In genomic region chr2:152678302-152678701, GRCm38 (mm10) we compare ENCODE assay signal across 8 mouse cellular contexts. TPM values are rescaled to one million over a fixed set of nuclear protein-coding genes. Genes with fewer than 3 reads are reported as not detected.
DNase-seq lines count a peak whose midpoint lies in the region; ATAC-seq and TF ChIP-seq lines count a peak whose summit lies in the region.

No protein-coding gene starts in this region.

- no peak for ATAC-seq in limb, embryonic 14.5 days (ENCODE audit: low FRiP score, low read depth)

- intact Hi-C loops in left cerebral cortex, postnatal 25 days (cut with DNase I), result loop anchor here (2.0 kb wide), 1 partner anchor 64 kb away; no protein-coding TSS in a partner anchor
- intact Hi-C loops in left cerebral cortex, postnatal 36 days (cut with DNase I), result loop anchor here (5.0 to 10.0 kb wide), 2 partner anchors 61 to 284 kb away; partner anchors contain the start of gene Sox12

- no peak overlapping the region for H3K4me2 ChIP-seq in limb, embryonic 14.5 days (replicated peaks; ENCODE audit: low read depth, low read length, severe bottlenecking)

- no peak overlapping the region for H3K4me3 ChIP-seq in embryonic facial prominence, embryonic 10.5 days
- H3K4me3 ChIP-seq in limb, embryonic 14.5 days (replicated peaks; ENCODE audit: low read length), result no peak overlapping the region

- 71% methylated on average over 3 of the region's 3 CpGs for WGBS in embryonic facial prominence, embryonic 10.5 days
- 64% methylated on average over 3 of the region's 3 CpGs for WGBS in limb, embryonic 14.5 days

- H3K36me3 ChIP-seq in embryonic facial prominence, embryonic 10.5 days (replicated peaks), result peaks cover 98% of the 10 kb centered on the region
- H3K36me3 ChIP-seq in limb, embryonic 14.5 days (ENCODE audit: control insufficient read depth, insufficient read depth, low read length), result peaks cover 91% of the 10 kb centered on the region
- peaks cover 4% of the 10 kb centered on the region for H3K36me3 ChIP-seq in splenic B cell, adult 2 months (ENCODE audit: control insufficient read depth, insufficient read depth, low read length, poor library complexity, severe bottlenecking)

- no peak for TF ChIP-seq POLR2A in limb, embryonic 14.5 days (IDR thresholded peaks at IDR 0.05; ENCODE audit: borderline replicate concordance, extremely low read depth, insufficient read depth, insufficient read length)

- no peak overlapping the region for H3K9ac ChIP-seq in limb, embryonic 14.5 days (ENCODE audit: low read depth, low read length, severe bottlenecking)

- DNase-seq in left cerebral cortex, postnatal 25 days (ENCODE audit: low spot score in 2 of 2), result peak; percentile 47 to 69
- no peak for DNase-seq in left cerebral cortex, postnatal 36 days (ENCODE audit: low spot score in 2 of 2)
- peak; percentile 81 for DNase-seq in NIH3T3 (ENCODE audit: low read depth)
- peak; percentile 30 for DNase-seq in embryonic facial prominence, embryonic 10.5 days (ENCODE audit: low spot score)
- peak; percentile 80 for DNase-seq in limb, embryonic 14.5 days (ENCODE audit: low spot score)
- peak; percentile 58 for DNase-seq in splenic B cell, adult 2 months (ENCODE audit: low read depth, low spot score)
- DNase-seq in gastrocnemius, postnatal 4 days (ENCODE audit: low spot score in 2 of 2), result no peak
- DNase-seq in layer of hippocampus, adult 9-11 months, result no peak

- H3K27me3 ChIP-seq in embryonic facial prominence, embryonic 10.5 days (replicated peaks; ENCODE audit: low read depth, poor library complexity, severe bottlenecking), result no peaks in the 10 kb centered on the region
- H3K27me3 ChIP-seq in limb, embryonic 14.5 days (ENCODE audit: control insufficient read depth, insufficient read depth, low read length), result no peaks in the 10 kb centered on the region
- H3K27me3 ChIP-seq in splenic B cell, adult 2 months (ENCODE audit: control insufficient read depth, insufficient read depth, low read length, poor library complexity, severe bottlenecking), result no peaks in the 10 kb centered on the region

- no peaks in the 10 kb centered on the region for H3K9me3 ChIP-seq in embryonic facial prominence, embryonic 10.5 days
- no peaks in the 10 kb centered on the region for H3K9me3 ChIP-seq in limb, embryonic 14.5 days (ENCODE audit: control insufficient read depth, low read length)

- no peak overlapping the region for H3K27ac ChIP-seq in embryonic facial prominence, embryonic 10.5 days (replicated peaks)
- H3K27ac ChIP-seq in limb, embryonic 14.5 days (replicated peaks; ENCODE audit: low read depth, low read length), result no peak overlapping the region

- H3K4me1 ChIP-seq in embryonic facial prominence, embryonic 10.5 days, result peaks cover 7% of the 10 kb centered on the region; the same call in 1 of the 2 replicates
- H3K4me1 ChIP-seq in limb, embryonic 14.5 days (ENCODE audit: control insufficient read depth, insufficient read depth, low read length), result peaks cover 18% of the 10 kb centered on the region

RNA-seq across cellular contexts. Expression of gene Mcts2, which starts 8.5 kb away (rescaled TPM):
- 10 to 100 TPM; 21.3 to 24.5 TPM for total RNA-seq in left cerebral cortex, postnatal 25 days (2021)
- total RNA-seq in left cerebral cortex, postnatal 36 days (2021), result 10 to 100 TPM; 17.0 to 18.9 TPM
- 37.6 and 40.2 TPM in 2 replicates for polyA plus RNA-seq in embryonic facial prominence, embryonic 10.5 days (2016; fragmentation: Nextera tagmentation; extraction: Ambion mirVana)
- 11.8 and 18.6 TPM in 2 replicates for polyA plus RNA-seq in limb, embryonic 14.5 days (2012; rRNA removed)
- polyA plus RNA-seq in limb, embryonic 14.5 days (2014; fragmentation: Nextera tagmentation; extraction: Ambion mirVana), result 26.8 and 27.2 TPM in 2 replicates
- 10 to 100 TPM; 16.4 to 20.2 TPM for total RNA-seq in gastrocnemius, postnatal 4 days (2021)

RNA-seq across cellular contexts. Expression of gene H13, which starts 9.0 kb away (rescaled TPM):
- 10 to 100 TPM; 73.1 to 85.4 TPM for total RNA-seq in left cerebral cortex, postnatal 25 days (2021)
- 10 to 100 TPM; 72.2 to 75.4 TPM for total RNA-seq in left cerebral cortex, postnatal 36 days (2021)
- polyA plus RNA-seq in embryonic facial prominence, embryonic 10.5 days (2016; fragmentation: Nextera tagmentation; extraction: Ambion mirVana), result 102 and 110 TPM in 2 replicates
- polyA plus RNA-seq in limb, embryonic 14.5 days (2012; rRNA removed), result 148 and 194 TPM in 2 replicates
- 151 and 153 TPM in 2 replicates for polyA plus RNA-seq in limb, embryonic 14.5 days (2014; fragmentation: Nextera tagmentation; extraction: Ambion mirVana)
- 10 to 100 TPM; 84.8 to 88.2 TPM for total RNA-seq in gastrocnemius, postnatal 4 days (2021)

RNA-seq across cellular contexts. Expression of gene Rem1, which starts 51.6 kb away (rescaled TPM):
- total RNA-seq in left cerebral cortex, postnatal 25 days (2021), result 1 to 10 TPM; 1.1 TPM
- 1 to 10 TPM in 1 of 2 experiments, under 1 TPM in 1; 0.86 to 1.4 TPM for total RNA-seq in left cerebral cortex, postnatal 36 days (2021)
- polyA plus RNA-seq in embryonic facial prominence, embryonic 10.5 days (2016; fragmentation: Nextera tagmentation; extraction: Ambion mirVana), result 0.40 and 0.60 TPM in 2 replicates
- polyA plus RNA-seq in limb, embryonic 14.5 days (2012; rRNA removed), result 3.9 and 4.7 TPM in 2 replicates
- polyA plus RNA-seq in limb, embryonic 14.5 days (2014; fragmentation: Nextera tagmentation; extraction: Ambion mirVana), result 2.6 and 4.4 TPM in 2 replicates
- 10 to 100 TPM; 15.1 to 16.2 TPM for total RNA-seq in gastrocnemius, postnatal 4 days (2021)

RNA-seq across cellular contexts. Expression of gene Defb25, which starts 55.4 kb away (rescaled TPM):
- total RNA-seq in left cerebral cortex, postnatal 25 days (2021), result not detected
- not detected for total RNA-seq in left cerebral cortex, postnatal 36 days (2021)
- polyA plus RNA-seq in embryonic facial prominence, embryonic 10.5 days (2016; fragmentation: Nextera tagmentation; extraction: Ambion mirVana), result 0.70 TPM in 1 of 2 replicates, not detected in the other
- polyA plus RNA-seq in limb, embryonic 14.5 days (2012; rRNA removed), result 0.68 and 0.77 TPM in 2 replicates
- 1.6 and 3.2 TPM in 2 replicates for polyA plus RNA-seq in limb, embryonic 14.5 days (2014; fragmentation: Nextera tagmentation; extraction: Ambion mirVana)
- 1 to 10 TPM; 2.2 to 5.5 TPM for total RNA-seq in gastrocnemius, postnatal 4 days (2021)

RNA-seq across cellular contexts. Expression of gene Id1, which starts 57.7 kb away (rescaled TPM):
- total RNA-seq in left cerebral cortex, postnatal 25 days (2021), result 10 to 100 TPM; 19.9 to 30.4 TPM
- total RNA-seq in left cerebral cortex, postnatal 36 days (2021), result 10 to 100 TPM; 22.9 to 23.9 TPM
- polyA plus RNA-seq in embryonic facial prominence, embryonic 10.5 days (2016; fragmentation: Nextera tagmentation; extraction: Ambion mirVana), result 161 and 182 TPM in 2 replicates
- polyA plus RNA-seq in limb, embryonic 14.5 days (2012; rRNA removed), result 444 and 565 TPM in 2 replicates
- 184 and 198 TPM in 2 replicates for polyA plus RNA-seq in limb, embryonic 14.5 days (2014; fragmentation: Nextera tagmentation; extraction: Ambion mirVana)
- 10 to 100 TPM; 27.7 to 29.4 TPM for total RNA-seq in gastrocnemius, postnatal 4 days (2021)

Comparison
In these comparisons a context has a peak if more than half of its experiments do, and no peak if none do; other contexts are left out.
1. DNase-seq: peak in left cerebral cortex, postnatal 25 days (2 of 2), NIH3T3 (single experiment), embryonic facial prominence, embryonic 10.5 days (single experiment), limb, embryonic 14.5 days (single experiment) and splenic B cell, adult 2 months (single experiment); none in left cerebral cortex, postnatal 36 days (0 of 2), gastrocnemius, postnatal 4 days (0 of 2) and layer of hippocampus, adult 9-11 months (single experiment).
2. RNA of gene Rem1, which starts 51.6 kb away (total RNA-seq): 15.1 to 16.2 TPM in gastrocnemius, postnatal 4 days; 0.86 to 1.4 TPM in left cerebral cortex, postnatal 36 days and 1.1 TPM in left cerebral cortex, postnatal 25 days; every median in the first group is over 4 times any median in the second.